Mouse (Mus musculus) neutrophil, adult 5-6 weeks (primary cell): Measurements from ENCODE around the gene Acd. TPM values are rescaled to one million over a fixed set of nuclear protein-coding genes. Genes with fewer than 3 reads are reported as not detected.
A peak's percentile ranks its signal among the peaks of the same experiment; 100 is the strongest.

Experiments used
- ATAC-seq: fragments of 151-379, 151-347 bp; 2 replicates; pipeline ENCODE4 v1.8.0; 2017; ENCODE audit warnings: mild to moderate bottlenecking, moderate TSS enrichment; ENCODE audit not compliant: insufficient number of reproducible peaks, poor library complexity, low FRiP score, severe bottlenecking; ENCODE audit errors: extremely low read depth
- total RNA-seq: library from RNA; stranded (forward); fragments of 200-1000 nt; gene quantifications from 2 replicates; pipeline ENCODE4 v1.2.3, GENCODE M21; 2017

Acd gene
- 28.7 and 29.8 TPM in 2 replicates for total RNA-seq

GRCm38 (mm10) chr8:105700966-105701824 lies at the start of gene Acd, which contains the start of gene Pard6a:
Gene Acd, minus strand, starts transcription at chr8:105701102.
Gene Pard6a, plus strand, starts transcription at chr8:105701148.
- ATAC-seq = peak; percentile 70

GRCm38 (mm10) chr8:105750606-105751005 lies 49.7 kb upstream of the Acd start:
- no peak for ATAC-seq

- ATAC-seq = no peak
Measured at GRCm38 (mm10) chr8:105743301-105743700, 42.4 kb upstream of the Acd start.

- ATAC-seq = no peak
Measured at GRCm38 (mm10) chr8:105739216-105739615, 38.3 kb upstream of the Acd start.

- ATAC-seq = no peak
Measured at GRCm38 (mm10) chr8:105732186-105732585, 31.3 kb upstream of the Acd start.

- 0 out of 2 replicates have a peak, but pooled peaks have one; percentile 13 for ATAC-seq
Measured at GRCm38 (mm10) chr8:105727397-105728124, 26.7 kb upstream of the Acd start.

- ATAC-seq = no peak
Measured at GRCm38 (mm10) chr8:105725726-105726125, 24.8 kb upstream of the Acd start.

GRCm38 (mm10) chr8:105722861-105723260 lies 22.0 kb upstream of the Acd start:
- no peak for ATAC-seq

- no peak for ATAC-seq
Measured at GRCm38 (mm10) chr8:105719637-105720036, 18.7 kb upstream of the Acd start.

GRCm38 (mm10) chr8:105716302-105716945 lies 15.5 kb upstream of the Acd start:
- no peak for ATAC-seq

- no peak for ATAC-seq
Measured at GRCm38 (mm10) chr8:105715042-105715441, 14.1 kb upstream of the Acd start.

- ATAC-seq = peak; percentile 89
Measured at GRCm38 (mm10) chr8:105714139-105714538, 13.2 kb upstream of the Acd start.

- no peak for ATAC-seq
Measured at GRCm38 (mm10) chr8:105712286-105712685, 11.4 kb upstream of the Acd start.

- ATAC-seq = no peak
Measured at GRCm38 (mm10) chr8:105709317-105709716, 8.4 kb upstream of the Acd start.

GRCm38 (mm10) chr8:105708675-105709074 lies 7.8 kb upstream of the Acd start:
- ATAC-seq = no peak

- ATAC-seq = peak; percentile 90
Measured at GRCm38 (mm10) chr8:105707498-105708403, 6.8 kb upstream of the Acd start, which contains the start of the genes 4933405L10Rik and Enkd1. Gene 4933405L10Rik, plus strand, starts transcription at chr8:105707655. Gene Enkd1, minus strand, starts transcription at chr8:105708210.

GRCm38 (mm10) chr8:105706426-105706825 lies 5.5 kb upstream of the Acd start:
- no peak for ATAC-seq

GRCm38 (mm10) chr8:105704955-105705354 lies 4.1 kb upstream of the Acd start:
- ATAC-seq = no peak
